9 mouse cellular contexts compared by ENCODE assay signal in the genomic region with DNA sequence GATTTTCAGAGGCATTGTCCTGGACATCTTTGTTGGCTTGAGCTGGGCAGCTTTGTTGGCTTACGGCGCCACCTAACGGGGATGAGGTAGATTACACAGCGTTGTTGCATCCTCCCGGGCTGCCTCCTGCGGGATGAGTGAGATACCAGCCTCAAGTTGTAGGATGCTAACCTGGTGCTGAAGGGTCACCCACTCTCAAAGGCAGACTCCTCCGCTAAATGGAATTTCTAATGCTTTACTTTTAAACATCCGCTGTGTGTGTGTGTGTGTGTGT. TPM values are rescaled to one million over a fixed set of nuclear protein-coding genes. Genes with fewer than 3 reads are reported as not detected.
A peak's percentile ranks its signal among the peaks of the same experiment; 100 is the strongest.
DNase-seq lines count a peak whose midpoint lies in the region; ATAC-seq and TF ChIP-seq lines count a peak whose summit lies in the region.
"Had no signal": no experiment of that assay in that cellular context is flagged by ENCODE, and none has a peak within 500 bp of the region (broad histone marks: within the 10 kb centered on the region; RNA-seq: fewer than 3 reads in every experiment).

No protein-coding gene starts in this region.

- TF ChIP-seq RAD21 in MEL (IDR thresholded peaks at IDR 0.05; ENCODE audit: low read depth, low read length): peak; percentile 99

- H3K27me3 ChIP-seq in MEL (ENCODE audit: control insufficient read depth in 1 of 2, insufficient read depth in 2 of 2, low read length in 2 of 2): no peaks in the 10 kb centered on the region
- peaks cover 28% of the 10 kb centered on the region for H3K27me3 ChIP-seq in forebrain, embryonic 12.5 days
- peaks cover 2% of the 10 kb centered on the region; the same call in 1 of the 2 replicates for H3K27me3 ChIP-seq in lung, embryonic 16.5 days (ENCODE audit: control insufficient read depth, insufficient read depth, low read depth, low read length)

- 0 out of 4 replicates have a peak, but pooled peaks cover 0 to 2% of the 10 kb centered on the region in 2 experiments for H3K36me3 ChIP-seq in MEL (ENCODE audit: control insufficient read depth in 1 of 2, insufficient read depth in 2 of 2, low read length in 2 of 2)
- H3K36me3 ChIP-seq in forebrain, embryonic 12.5 days (replicated peaks): no peaks in the 10 kb centered on the region
- no peaks in the 10 kb centered on the region for H3K36me3 ChIP-seq in lung, embryonic 16.5 days (ENCODE audit: control insufficient read depth, insufficient read depth, low read length)
- H3K36me3 ChIP-seq: liver, embryonic 15.5 days had no signal

- TF ChIP-seq EP300 in MEL (IDR thresholded peaks at IDR 0.05; ENCODE audit: low read depth in 1 of 2, low read length in 2 of 2): no peak

- no peak overlapping the region for H3K9ac ChIP-seq in MEL (ENCODE audit: control insufficient read depth, low read depth, low read length, poor library complexity, severe bottlenecking)
- H3K9ac ChIP-seq in forebrain, embryonic 12.5 days: no peak overlapping the region
- H3K9ac ChIP-seq in lung, embryonic 16.5 days (ENCODE audit: low read length): no peak overlapping the region
- H3K9ac ChIP-seq: liver, embryonic 15.5 days had no signal

- no peak overlapping the region for H3K27ac ChIP-seq in MEL (ENCODE audit: control insufficient read depth, low read depth, low read length)
- H3K27ac ChIP-seq in forebrain, embryonic 12.5 days: peak overlapping the region; percentile 87
- H3K27ac ChIP-seq in lung, embryonic 16.5 days (ENCODE audit: low read length): no peak overlapping the region
- H3K27ac ChIP-seq: liver, embryonic 15.5 days had no signal

- no peak for TF ChIP-seq POLR2A in MEL (IDR thresholded peaks at IDR 0.05; ENCODE audit: control insufficient read depth in 1 of 2, insufficient read depth in 1 of 2, low read depth in 1 of 2, low read length in 2 of 2, poor library complexity in 1 of 2)

- no peak overlapping the region for H3K4me3 ChIP-seq in MEL (ENCODE audit: control insufficient read depth in 1 of 2, insufficient read depth in 1 of 2, low read depth in 2 of 2, low read length in 2 of 2)
- H3K4me3 ChIP-seq in forebrain, embryonic 12.5 days (replicated peaks): no peak overlapping the region
- H3K4me3 ChIP-seq in lung, embryonic 16.5 days (ENCODE audit: low read length): no peak overlapping the region
- H3K4me3 ChIP-seq: liver, embryonic 15.5 days had no signal

- DNase-seq in MEL (ENCODE audit: low read depth, low spot score): peak; percentile 86
- DNase-seq in c-Kit-positive CD71-positive TER-119-positive erythroid progenitor cells, embryonic 14.5 days (ENCODE audit: low spot score): peak; percentile 54
- peak; percentile 81 to 93 for DNase-seq in layer of hippocampus, adult 18-20 months (ENCODE audit: low spot score in 2 of 2)
- peak; percentile 59 for DNase-seq in ovary, postnatal 10 days (ENCODE audit: low spot score)
- DNase-seq in thymus, postnatal 0 days (ENCODE audit: low spot score): peak; percentile 65

- no peaks in the 10 kb centered on the region for H3K9me3 ChIP-seq in MEL (replicated peaks; ENCODE audit: insufficient read depth, low read length)
- H3K9me3 ChIP-seq in forebrain, embryonic 12.5 days: no peaks in the 10 kb centered on the region
- H3K9me3 ChIP-seq in lung, embryonic 16.5 days (ENCODE audit: control insufficient read depth, low read length): no peaks in the 10 kb centered on the region
- H3K9me3 ChIP-seq: liver, embryonic 15.5 days had no signal

- peak; percentile 90 to 100 (median 97) for TF ChIP-seq CTCF in MEL (IDR thresholded peaks at IDR 0.05 in 2 of 3, conservative IDR thresholded peaks at IDR 0.05 in 1 of 3; ENCODE audit: control insufficient read depth in 1 of 3, insufficient read depth in 1 of 3, low read depth in 2 of 3, low read length in 3 of 3, poor library complexity in 1 of 3, severe bottlenecking in 1 of 3)

- no peaks in the 10 kb centered on the region for H3K79me2 ChIP-seq in MEL (ENCODE audit: control insufficient read depth, insufficient read depth, low read length, poor library complexity)

- 7% methylated on average over 8 of the region's 8 CpGs for WGBS in forebrain, embryonic 12.5 days
- 5% methylated on average over 8 of the region's 8 CpGs for WGBS in lung, embryonic 16.5 days

- ATAC-seq in forebrain, embryonic 12.5 days (ENCODE audit: low FRiP score): peak; percentile 86
- ATAC-seq in hematopoietic stem cell, adult 5-6 weeks (replicated peaks in 1 of 2; ENCODE audit: insufficient read depth in 1 of 2, low FRiP score in 2 of 2, low TSS enrichment in 1 of 2, low read depth in 1 of 2, poor library complexity in 2 of 2, severe bottlenecking in 2 of 2): peak; percentile 70 to 84
- ATAC-seq in lung, embryonic 16.5 days (ENCODE audit: low read depth): peak; percentile 77

- peak overlapping the region; percentile 24; the same call in 1 of the 2 replicates for H3K4me2 ChIP-seq in forebrain, embryonic 12.5 days
- H3K4me2 ChIP-seq in lung, embryonic 16.5 days (ENCODE audit: low read depth, low read length): no peak overlapping the region
- H3K4me2 ChIP-seq: liver, embryonic 15.5 days had no signal

- peaks cover 0 to 7% of the 10 kb centered on the region in 2 experiments; a peak in 1 of 4 replicates for H3K4me1 ChIP-seq in MEL (ENCODE audit: control insufficient read depth in 1 of 2, insufficient read depth in 2 of 2, low read length in 2 of 2)
- peaks cover 15% of the 10 kb centered on the region for H3K4me1 ChIP-seq in forebrain, embryonic 12.5 days
- H3K4me1 ChIP-seq in lung, embryonic 16.5 days (replicated peaks; ENCODE audit: control insufficient read depth, insufficient read depth, low read length): peaks cover 3% of the 10 kb centered on the region; the same call in 1 of the 2 replicates

TF ChIP-seq in MEL, 35 proteins besides CTCF, POLR2A, EP300 and RAD21 (continues in another document):
- TF ChIP-seq MAFK (IDR thresholded peaks at IDR 0.05; ENCODE audit: borderline replicate concordance, low read depth, low read length) (no peak), TCF12 (IDR thresholded peaks at IDR 0.05; ENCODE audit: low read depth, low read length) (no peak), GABPA (IDR thresholded peaks at IDR 0.05; ENCODE audit: low read depth, low read length) (no peak), NELFE (IDR thresholded peaks at IDR 0.05; ENCODE audit: low read depth, low read length) (no peak), MYB (IDR thresholded peaks at IDR 0.05; ENCODE audit: low read depth, low read length) (no peak; the same call in 1 of the 2 replicates), ZKSCAN1 (IDR thresholded peaks at IDR 0.05; ENCODE audit: low read depth, low read length) (no peak), CHD2 (IDR thresholded peaks at IDR 0.05; ENCODE audit: low read length) (no peak), TAL1 (IDR thresholded peaks at IDR 0.05; ENCODE audit: low read length) (no peak), USF1 (IDR thresholded peaks at IDR 0.05; ENCODE audit: low read depth, low read length) (no peak), E2F4 (IDR thresholded peaks at IDR 0.05; ENCODE audit: borderline replicate concordance, low read depth, low read length) (no peak), KAT2A (conservative IDR thresholded peaks at IDR 0.05; ENCODE audit: low read depth, low read length) (no peak), ELF1 (IDR thresholded peaks at IDR 0.05; ENCODE audit: low read depth, low read length) (no peak), MYC (IDR thresholded peaks at IDR 0.05; ENCODE audit: low read depth, low read length) (no peak), MXI1 (IDR thresholded peaks at IDR 0.05; ENCODE audit: low read depth, low read length) (peak; percentile 49; the same call in 1 of the 2 replicates), NRF1 (IDR thresholded peaks at IDR 0.05; ENCODE audit: insufficient read depth, low read depth, low read length, poor library complexity, severe bottlenecking) (no peak), USF2 (IDR thresholded peaks at IDR 0.05; ENCODE audit: borderline replicate concordance in 1 of 2, insufficient read depth in 1 of 2, low read depth in 1 of 2, low read length in 2 of 2) (no peak), MAX (IDR thresholded peaks at IDR 0.05; ENCODE audit: low read length) (no peak), JUND (IDR thresholded peaks at IDR 0.05; ENCODE audit: low read depth, low read length) (no peak), POLR2AphosphoS2 (IDR thresholded peaks at IDR 0.05; ENCODE audit: low read length) (no peak), MEF2A (IDR thresholded peaks at IDR 0.05; ENCODE audit: extremely low read depth, insufficient replicate concordance, low read depth, low read length, poor library complexity, severe bottlenecking) (no peak), SIN3A (IDR thresholded peaks at IDR 0.05; ENCODE audit: low read length) (peak; percentile 71), BHLHE40 (IDR thresholded peaks at IDR 0.05; ENCODE audit: borderline replicate concordance, low read depth, low read length) (peak; percentile 9; the same call in 1 of the 2 replicates), RCOR1 (IDR thresholded peaks at IDR 0.05; ENCODE audit: low read depth, low read length) (no peak), ZMIZ1 (IDR thresholded peaks at IDR 0.05; ENCODE audit: low read depth, low read length) (no peak), HCFC1 (IDR thresholded peaks at IDR 0.05; ENCODE audit: low read depth, low read length) (no peak), SMC3 (IDR thresholded peaks at IDR 0.05; ENCODE audit: low read depth, low read length) (peak; percentile 99)

RNA-seq across cellular contexts. Expression of gene Rftn1, which starts 46.9 kb away (rescaled TPM):
- total RNA-seq in MEL (2012; rRNA removed): 69.1 and 70.2 TPM in 2 replicates
- polyA plus RNA-seq in MEL (2012; ENCODE audit: insufficient read depth in 1 of 2, insufficient read length in 2 of 2, low read depth in 1 of 2, low replicate concordance in 2 of 2, missing spikeins in 1 of 2): 10 to 100 TPM in 1 of 2 experiments, not detected in 1; 76.1 TPM
- 13.4 and 15.4 TPM in 2 replicates for polyA plus RNA-seq in forebrain, embryonic 12.5 days (2016; fragmentation: Nextera tagmentation; extraction: Ambion mirVana)
- 33.6 and 35.4 TPM in 2 replicates for total RNA-seq in hematopoietic stem cell, adult 5-6 weeks (2017)
- total RNA-seq in layer of hippocampus, adult 18-20 months (2021): 10 to 100 TPM; 17.0 to 18.3 TPM
- polyA plus RNA-seq in lung, embryonic 16.5 days (2015; fragmentation: Nextera tagmentation; extraction: Ambion mirVana): 18.2 and 21.0 TPM in 2 replicates
- 66.5 and 66.6 TPM in 2 replicates for polyA plus RNA-seq in thymus, postnatal 0 days (2015; fragmentation: Nextera tagmentation; extraction: Ambion mirVana)

RNA-seq across cellular contexts. Expression of gene Dazl, which starts 56.1 kb away (rescaled TPM):
- total RNA-seq in MEL (2012; rRNA removed): 1.0 and 1.4 TPM in 2 replicates
- polyA plus RNA-seq in MEL (2012; ENCODE audit: insufficient read depth in 1 of 2, insufficient read length in 2 of 2, low read depth in 1 of 2, low replicate concordance in 2 of 2, missing spikeins in 1 of 2): under 1 TPM in 1 of 2 experiments, not detected in 1; 0.10 TPM
- 0.33 and 0.45 TPM in 2 replicates for polyA plus RNA-seq in forebrain, embryonic 12.5 days (2016; fragmentation: Nextera tagmentation; extraction: Ambion mirVana)
- total RNA-seq in hematopoietic stem cell, adult 5-6 weeks (2017): 0.25 and 1.6 TPM in 2 replicates
- 1 to 10 TPM; 3.2 to 5.3 TPM for total RNA-seq in layer of hippocampus, adult 18-20 months (2021)
- polyA plus RNA-seq in lung, embryonic 16.5 days (2015; fragmentation: Nextera tagmentation; extraction: Ambion mirVana): 0.25 TPM in 1 of 2 replicates, not detected in the other
- 0.75 and 0.79 TPM in 2 replicates for polyA plus RNA-seq in thymus, postnatal 0 days (2015; fragmentation: Nextera tagmentation; extraction: Ambion mirVana)
